Mouse (Mus musculus) hindbrain, embryonic 15.5 days (tissue): ENCODE data around the gene Gm10226. TPM values are rescaled to one million over a fixed set of nuclear protein-coding genes. Genes with fewer than 3 reads are reported as not detected.
"Not testable (repeated sequence)": the region's sequence is repeated elsewhere in the genome, so short reads cannot be mapped to it uniquely, and the experiment has no call there.

ENCODE experiments used
- ATAC-seq: fragments of 200-750 bp; cut with Nextera tagmentation; 2 replicates; pipeline ENCODE4 v1.8.0; 2017; ENCODE audit warnings: low read depth, moderate number of reproducible peaks, moderate TSS enrichment; ENCODE audit not compliant: low FRiP score
- H3K27ac ChIP-seq: fragments of 300-500 bp; sonication (generic); replicated peaks from 2 replicates; pipeline ENCODE4 v1.5.1; 2015; ENCODE audit warnings: mild to moderate bottlenecking, inconsistent platforms
- H3K27me3 ChIP-seq: fragments of 300-500 bp; sonication (generic); 2 replicates; pipeline ENCODE4 v1.6.1; 2015; ENCODE audit warnings: control low read depth, inconsistent platforms
- H3K36me3 ChIP-seq: fragments of 300-500 bp; sonication (generic); 2 replicates; pipeline ENCODE4 v1.6.1; 2015; ENCODE audit warnings: control low read depth, inconsistent platforms
- H3K4me1 ChIP-seq: fragments of 300-500 bp; sonication (generic); replicated peaks from 2 replicates; pipeline ENCODE4 v1.6.1; 2015; ENCODE audit warnings: control low read depth, inconsistent platforms
- H3K4me2 ChIP-seq: fragments of 300-500 bp; sonication (generic); 2 replicates; pipeline ENCODE4 v1.6.1; 2015; ENCODE audit warnings: moderate library complexity, mild to moderate bottlenecking, inconsistent platforms
- H3K4me3 ChIP-seq: fragments of 300-500 bp; sonication (generic); 2 replicates; pipeline ENCODE4 v1.5.1; 2015; ENCODE audit warnings: mild to moderate bottlenecking, inconsistent platforms
- H3K9ac ChIP-seq: fragments of 300-500 bp; sonication (generic); 2 replicates; pipeline ENCODE4 v1.6.1; 2015; ENCODE audit warnings: inconsistent platforms
- H3K9me3 ChIP-seq: fragments of 300-500 bp; sonication (generic); 2 replicates; pipeline ENCODE4 v1.6.1; 2016; ENCODE audit warnings: control low read depth, inconsistent platforms
- WGBS: fragments of 180-500 bp; shearing (Covaris S2); methylation state at CpG from one replicate; pipeline ENCODE4 v1.1.7; 2015; 5-methylcytosine and 5-hydroxymethylcytosine counted together
- polyA plus RNA-seq: library from polyadenylated mRNA; unstranded; fragments of >200 nt; fragmentation: Nextera tagmentation; extraction: Ambion mirVana; gene quantifications from 2 replicates; pipeline ENCODE4 v1.2.1, GENCODE M21; 2015

The Gm10226 gene
- 14.3 and 17.4 TPM in 2 replicates for polyA plus RNA-seq

GRCm38 (mm10) chr17:21691560-21691959, at the start of gene Gm10226:
Gene Gm10226 (plus strand): TSS chr17:21691860.
- 92% methylated on average over 3 of the region's 3 CpGs for WGBS
- ATAC-seq, result no peak
- Histone ChIP-seq H3K27ac (no peak within 1 kb of the TSS), H3K27me3 (no peaks in the 10 kb centered on the region), H3K4me2 (no peak within 1 kb of the TSS), H3K36me3 (peaks cover 43% of the 10 kb centered on the region), H3K9me3 (no peaks in the 10 kb centered on the region), H3K4me3 (no peak within 1 kb of the TSS), H3K9ac (no peak within 1 kb of the TSS), H3K4me1 (no peaks in the 10 kb centered on the region)

- Histone ChIP-seq H3K4me3 (no peak overlapping the region), H3K9me3 (no peaks in the 10 kb centered on the region), H3K4me2 (no peak overlapping the region), H3K36me3 (no peaks in the 10 kb centered on the region), H3K27me3 (no peaks in the 10 kb centered on the region), H3K4me1 (peaks cover 8% of the 10 kb centered on the region), H3K9ac (no peak overlapping the region), H3K27ac (no peak overlapping the region)
- 63% methylated on average over 3 of the region's 3 CpGs for WGBS
- no peak for ATAC-seq
Measured at GRCm38 (mm10) chr17:21648791-21649190, 42.9 kb upstream of the Gm10226 start.

- Histone ChIP-seq H3K27ac (peak overlapping the region; percentile 87), H3K4me2 (peak overlapping the region; percentile 62), H3K36me3 (no peaks in the 10 kb centered on the region), H3K4me3 (peak overlapping the region; percentile 49), H3K4me1 (peaks cover 8% of the 10 kb centered on the region), H3K9me3 (no peaks in the 10 kb centered on the region), H3K27me3 (no peaks in the 10 kb centered on the region), H3K9ac (peak overlapping the region; percentile 46)
- 27% methylated on average over 2 of the region's 2 CpGs for WGBS
- no peak for ATAC-seq
Measured at GRCm38 (mm10) chr17:21649936-21650335, 41.7 kb upstream of the Gm10226 start.

GRCm38 (mm10) chr17:21650364-21650907, 41.2 kb upstream of the Gm10226 start, which contains the start of gene Zfp983:
Gene Zfp983 (plus strand): TSS chr17:21650624.
- under 1% methylated on average over 17 of the region's 17 CpGs for WGBS
- not testable (repeated sequence) for H3K27me3 ChIP-seq, H3K36me3 ChIP-seq, H3K4me1 ChIP-seq, H3K9me3 ChIP-seq
- ATAC-seq, result peak; percentile 99
- Histone ChIP-seq H3K9ac (peak within 1 kb of the TSS; percentile 46), H3K27ac (peak within 1 kb of the TSS; percentile 87), H3K4me2 (peak within 1 kb of the TSS; percentile 62), H3K4me3 (peak within 1 kb of the TSS; percentile 49)

- H3K27ac ChIP-seq, ATAC-seq, H3K36me3 ChIP-seq, H3K27me3 ChIP-seq, H3K9ac ChIP-seq, H3K4me1 ChIP-seq, H3K4me3 ChIP-seq, H3K9me3 ChIP-seq: not testable (repeated sequence)
- WGBS, result 19% methylated on average over 1 of the region's 1 CpGs
- H3K4me2 ChIP-seq, result 0 out of 2 replicates have a peak overlapping the region, but pooled peaks have one; percentile 78
Measured at GRCm38 (mm10) chr17:21678826-21679225, 12.8 kb upstream of the Gm10226 start.

- 4% methylated on average over 9 of the region's 9 CpGs for WGBS
- Histone ChIP-seq H3K27ac (peak overlapping the region; percentile 80), H3K9me3 (no peaks in the 10 kb centered on the region), H3K4me2 (peak overlapping the region; percentile 78), H3K36me3 (peaks cover 1% of the 10 kb centered on the region), H3K27me3 (no peaks in the 10 kb centered on the region), H3K4me3 (peak overlapping the region; percentile 51), H3K4me1 (peaks cover 8% of the 10 kb centered on the region), H3K9ac (peak overlapping the region; percentile 50)
- ATAC-seq, result peak; percentile 99
Measured at GRCm38 (mm10) chr17:21679273-21680018, 12.2 kb upstream of the Gm10226 start.

GRCm38 (mm10) chr17:21680019-21680376, 11.7 kb upstream of the Gm10226 start:
- H3K9ac ChIP-seq, result peak overlapping the region; percentile 50
- H3K4me3 ChIP-seq, result peak overlapping the region; percentile 51
- ATAC-seq, result peak; percentile 90
- H3K27me3 ChIP-seq, H3K9me3 ChIP-seq, H3K36me3 ChIP-seq, H3K4me1 ChIP-seq: not testable (repeated sequence)
- 0% methylated on average over 10 of the region's 10 CpGs for WGBS
- H3K4me2 ChIP-seq, result peak overlapping the region; percentile 78
- H3K27ac ChIP-seq, result peak overlapping the region; percentile 80

GRCm38 (mm10) chr17:21693342-21693741, 1.7 kb downstream of the Gm10226 start:
- no peak for ATAC-seq
- no peak overlapping the region for H3K4me3 ChIP-seq
- 83% methylated on average over 3 of the region's 3 CpGs for WGBS

GRCm38 (mm10) chr17:21696073-21696472, 4.4 kb downstream of the Gm10226 start:
- Histone ChIP-seq H3K4me2 (no peak overlapping the region), H3K27ac (no peak overlapping the region), H3K4me1 (no peaks in the 10 kb centered on the region), H3K4me3 (no peak overlapping the region), H3K36me3 (peaks cover 21% of the 10 kb centered on the region), H3K9ac (no peak overlapping the region), H3K27me3 (no peaks in the 10 kb centered on the region), H3K9me3 (no peaks in the 10 kb centered on the region)
- no peak for ATAC-seq

More at GRCm38 (mm10) chr17:21693342-21693741, 1.7 kb downstream of the Gm10226 start:
- no peaks in the 10 kb centered on the region for H3K9me3 ChIP-seq
- H3K27me3 ChIP-seq, result no peaks in the 10 kb centered on the region
- peaks cover 43% of the 10 kb centered on the region for H3K36me3 ChIP-seq
- H3K4me2 ChIP-seq, result no peak overlapping the region
- no peaks in the 10 kb centered on the region for H3K4me1 ChIP-seq
- no peak overlapping the region for H3K9ac ChIP-seq
- no peak overlapping the region for H3K27ac ChIP-seq

- Histone ChIP-seq H3K9me3 (no peaks in the 10 kb centered on the region), H3K27ac (no peak overlapping the region), H3K9ac (no peak overlapping the region), H3K4me3 (no peak overlapping the region), H3K4me2 (no peak overlapping the region), H3K36me3 (no peaks in the 10 kb centered on the region), H3K27me3 (no peaks in the 10 kb centered on the region), H3K4me1 (peaks cover 5% of the 10 kb centered on the region; the same call in 1 of the 2 replicates)
- WGBS, result 51% methylated on average over 5 of the region's 5 CpGs
- ATAC-seq, result no peak
Measured at GRCm38 (mm10) chr17:21702281-21703240, 10.9 kb downstream of the Gm10226 start.

GRCm38 (mm10) chr17:21703414-21703813, 11.8 kb downstream of the Gm10226 start:
- peaks cover 7% of the 10 kb centered on the region for H3K4me1 ChIP-seq
- WGBS, result 82% methylated on average over 1 of the region's 1 CpGs
- H3K27ac ChIP-seq, result no peak overlapping the region
- no peak overlapping the region for H3K9ac ChIP-seq
- ATAC-seq, result no peak
- no peaks in the 10 kb centered on the region for H3K27me3 ChIP-seq
- no peak overlapping the region for H3K4me3 ChIP-seq
- H3K4me2 ChIP-seq, result no peak overlapping the region
- no peaks in the 10 kb centered on the region for H3K9me3 ChIP-seq
- H3K36me3 ChIP-seq, result no peaks in the 10 kb centered on the region
